Mouse (Mus musculus): ENCODE measurements around the gene Slc17a6. TPM values are rescaled to one million over a fixed set of nuclear protein-coding genes. Genes with fewer than 3 reads are reported as not detected.

Slc17a6 gene
- polyA plus RNA-seq, 1 experiment from 2014 or later, result 0.05 TPM

Other genes starting within 250 kb of the Slc17a6 start
- 0.01 and 0.04 TPM in 2 replicates for gene Ano5, start 111.0 kb upstream of the Slc17a6 start, polyA plus RNA-seq (2015; fragmentation: Nextera tagmentation; extraction: Ambion mirVana)
- 8.9 and 9.4 TPM in 2 replicates for gene Gas2, start 240.0 kb downstream of the Slc17a6 start, polyA plus RNA-seq (2015; fragmentation: Nextera tagmentation; extraction: Ambion mirVana)
- gene Fancf, start 240.3 kb downstream of the Slc17a6 start, polyA plus RNA-seq (2015; fragmentation: Nextera tagmentation; extraction: Ambion mirVana), result 1.4 and 1.8 TPM in 2 replicates

Data from lung, embryonic 16.5 days (tissue).